Mouse (Mus musculus) heart, adult 2 months (tissue): Measurements from ENCODE around the gene Lyl1. TPM values are rescaled to one million over a fixed set of nuclear protein-coding genes. Genes with fewer than 3 reads are reported as not detected.

Source experiments
- DNase-seq, 2 experiments: peaks; one replicate each; pipeline ENCODE4 v3.0.0; 2021
- H3K27ac ChIP-seq: fragments of 200-600 bp; 2 replicates; pipeline ENCODE4 v1.8.1; 2022
- H3K27me3 ChIP-seq: fragments of 200-500 bp; 2 replicates; pipeline ENCODE4 v1.6.1; 2012; ENCODE audit warnings: mild to moderate bottlenecking, low read length, inconsistent platforms, mixed read lengths; ENCODE audit not compliant: control insufficient read depth, insufficient read depth
- H3K36me3 ChIP-seq: fragments of 200-500 bp; 2 replicates; pipeline ENCODE4 v1.6.1; 2012; ENCODE audit warnings: low read length, inconsistent platforms; ENCODE audit not compliant: control insufficient read depth, insufficient read depth
- H3K4me1 ChIP-seq: fragments of 200-500 bp; 2 replicates; pipeline ENCODE4 v1.6.1; 2011; ENCODE audit warnings: low read length; ENCODE audit not compliant: control insufficient read depth, insufficient read depth
- H3K4me3 ChIP-seq: fragments of 200-600 bp; 2 replicates; pipeline ENCODE4 v1.8.1; 2022
- H3K79me2 ChIP-seq: fragments of 200-500 bp; replicated peaks from 2 replicates; pipeline ENCODE4 v1.6.1; 2012; ENCODE audit warnings: mild to moderate bottlenecking, inconsistent platforms, low read length, moderate library complexity, mixed read lengths; ENCODE audit not compliant: control insufficient read depth, insufficient read depth
- H3K9ac ChIP-seq: fragments of 200-500 bp; 2 replicates; pipeline ENCODE4 v1.6.1; 2012; ENCODE audit warnings: low read depth, mild to moderate bottlenecking, control low read depth, inconsistent platforms, low read length, mixed read lengths
- CTCF ChIP-seq: fragments of 200-600 bp; IDR thresholded peaks from 2 replicates; pipeline ENCODE4 v1.8.1; 2022; ENCODE audit warnings: antibody characterized with exemption, mild to moderate bottlenecking, moderate library complexity
- EP300 ChIP-seq: fragments of 200-500 bp; IDR thresholded peaks from 2 replicates; pipeline ENCODE4 v1.6.1; 2011; ENCODE audit warnings: low read depth, low read length, control low read depth; ENCODE audit not compliant: insufficient read depth
- POLR2A ChIP-seq: fragments of 200-500 bp; IDR thresholded peaks from 2 replicates; pipeline ENCODE4 v1.6.1; 2011; ENCODE audit warnings: mild to moderate bottlenecking, low read depth, low read length, control low read depth; ENCODE audit not compliant: insufficient read depth
- WGBS: fragments of 180-500 bp; shearing (Covaris S2); methylation state at CpG from one replicate; pipeline ENCODE4 v1.1.7; 2018; 5-methylcytosine and 5-hydroxymethylcytosine counted together
- intact Hi-C: fragments of 180-260 bp; cut with DNase I; formaldehyde crosslinking; loops from one replicate; pipeline ENCODE4 v1.15.1; 2025
- polyA plus RNA-seq: library from polyadenylated mRNA; depleted of rRNA; stranded (reverse); fragments of >200 nt; gene quantifications from 2 replicates; pipeline ENCODE4 v1.2.3, GENCODE M21; 2012
- total RNA-seq, 2 experiments: library from RNA; stranded (reverse); gene quantifications; 2 replicates each; pipeline ENCODE4 v1.2.3; 2021

Gene Lyl1
- total and polyA plus RNA-seq, 3 experiments = 3.0 to 7.7 (median 3.7) TPM

DNA sequence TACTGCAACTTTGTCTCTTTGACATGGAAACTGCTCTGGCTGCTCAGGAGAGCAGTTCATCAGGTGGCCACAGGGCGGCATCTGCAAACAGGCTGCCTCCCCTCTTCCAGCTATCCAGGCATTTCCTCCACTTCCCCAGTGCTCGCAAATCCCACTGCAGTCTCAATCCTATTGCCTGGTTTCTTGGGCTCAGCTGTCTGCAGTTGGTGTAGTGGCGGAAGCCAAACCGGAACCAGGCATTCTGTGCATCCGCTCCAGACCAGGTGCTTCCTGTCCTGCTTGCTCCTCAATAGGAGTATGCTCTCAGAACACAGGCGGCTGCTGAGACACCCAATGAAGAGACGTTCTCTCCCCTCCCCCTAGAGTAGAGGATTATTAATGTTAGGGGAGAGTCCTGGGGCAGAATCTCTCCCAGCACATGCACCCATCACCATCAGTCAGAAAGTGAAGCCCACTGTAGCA is 1.4 kb upstream of the Lyl1 start:
- 36% methylated on average over 7 of the region's 7 CpGs for WGBS
- Histone ChIP-seq H3K79me2 (no peaks in the 10 kb centered on the region), H3K4me1 (peaks cover 19% of the 10 kb centered on the region), H3K4me3 (no peak overlapping the region), H3K36me3 (no peaks in the 10 kb centered on the region), H3K9ac (no peak overlapping the region; the same call in 1 of the 2 replicates), H3K27me3 (no peaks in the 10 kb centered on the region), H3K27ac (peak overlapping the region; percentile 90)
- intact Hi-C loops = loop anchor here (2.0 kb wide), 1 partner anchor 39 kb away; no protein-coding TSS in a partner anchor
- DNase-seq = peak; percentile 77 to 89
- TF ChIP-seq CTCF (peak; percentile 94), POLR2A (peak; percentile 89), EP300 (peak; percentile 99)

GRCm38 (mm10) chr8:84700526-84700925 is 731 bp upstream of the Lyl1 start:
- H3K9ac ChIP-seq = no peak overlapping the region
- no peak overlapping the region for H3K4me3 ChIP-seq
- H3K4me1 ChIP-seq = peaks cover 20% of the 10 kb centered on the region
- no peak for TF ChIP-seq POLR2A
- TF ChIP-seq CTCF = no peak
- no peak for TF ChIP-seq EP300
- 63% methylated on average over 5 of the region's 5 CpGs for WGBS
- intact Hi-C loops = loop anchor here (2.0 kb wide), 1 partner anchor 40 kb away; no protein-coding TSS in a partner anchor
- H3K79me2 ChIP-seq = no peaks in the 10 kb centered on the region
- no peaks in the 10 kb centered on the region for H3K27me3 ChIP-seq
- H3K27ac ChIP-seq = peak overlapping the region; percentile 90
- no peaks in the 10 kb centered on the region for H3K36me3 ChIP-seq
- no peak for DNase-seq

GRCm38 (mm10) chr8:84702561-84702960 is 1.3 kb downstream of the Lyl1 start:
- intact Hi-C loops = no loop called here

DNA sequence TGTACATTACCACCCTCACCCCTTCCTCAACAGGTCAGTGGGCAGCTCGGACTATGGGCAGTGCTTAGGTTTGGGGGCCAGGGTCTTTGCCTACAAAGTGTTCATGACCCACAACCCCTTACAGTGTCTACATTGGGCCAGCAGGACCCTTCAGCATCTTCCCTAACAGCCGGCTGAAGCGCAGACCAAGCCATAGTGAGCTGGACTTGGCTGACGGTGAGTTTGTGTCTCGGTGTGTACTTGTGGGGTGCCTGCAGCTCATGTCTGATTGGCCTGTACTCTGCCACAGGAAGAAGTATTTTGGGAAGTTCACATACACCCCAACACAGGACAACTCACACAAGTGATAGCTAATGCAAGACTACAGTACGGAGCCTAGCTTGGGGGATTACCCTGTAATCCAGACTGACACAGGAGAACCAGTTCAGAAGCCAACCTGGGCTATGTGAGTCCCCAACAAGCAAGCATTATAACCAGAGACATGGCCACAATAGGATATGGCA is 1.8 kb downstream of the Lyl1 start:
- WGBS = 66% methylated on average over 6 of the region's 6 CpGs
- no peaks in the 10 kb centered on the region for H3K36me3 ChIP-seq
- TF ChIP-seq POLR2A (no peak), CTCF (no peak), EP300 (no peak)
- peak overlapping the region; percentile 68 for H3K9ac ChIP-seq
- H3K27ac ChIP-seq = peak overlapping the region; percentile 90
- H3K4me3 ChIP-seq = peak overlapping the region; percentile 56
- DNase-seq = no peak
- H3K27me3 ChIP-seq = no peaks in the 10 kb centered on the region
- intact Hi-C loops = no loop called here
- H3K79me2 ChIP-seq = no peaks in the 10 kb centered on the region
- peaks cover 22% of the 10 kb centered on the region for H3K4me1 ChIP-seq

More at GRCm38 (mm10) chr8:84702561-84702960, 1.3 kb downstream of the Lyl1 start:
- peak overlapping the region; percentile 56 for H3K4me3 ChIP-seq
- peak overlapping the region; percentile 68 for H3K9ac ChIP-seq
- WGBS = 58% methylated on average over 9 of the region's 9 CpGs
- H3K36me3 ChIP-seq = no peaks in the 10 kb centered on the region
- TF ChIP-seq POLR2A (no peak), EP300 (no peak), CTCF (no peak)
- peak overlapping the region; percentile 90 for H3K27ac ChIP-seq
- peaks cover 22% of the 10 kb centered on the region for H3K4me1 ChIP-seq
- no peaks in the 10 kb centered on the region for H3K27me3 ChIP-seq
- DNase-seq = peak in 1 of 2 experiments; percentile 42
- H3K79me2 ChIP-seq = no peaks in the 10 kb centered on the region

GRCm38 (mm10) chr8:84703466-84704249 is 2.4 kb downstream of the Lyl1 start:
- Histone ChIP-seq H3K4me3 (peak overlapping the region; percentile 56), H3K36me3 (no peaks in the 10 kb centered on the region), H3K27me3 (no peaks in the 10 kb centered on the region), H3K4me1 (peaks cover 19% of the 10 kb centered on the region), H3K27ac (peak overlapping the region; percentile 90), H3K79me2 (no peaks in the 10 kb centered on the region), H3K9ac (peak overlapping the region; percentile 77)
- intact Hi-C loops = no loop called here
- DNase-seq = peak; percentile 50 to 54
- no peak for TF ChIP-seq CTCF
- no peak for TF ChIP-seq POLR2A
- TF ChIP-seq EP300 = no peak
- WGBS = 34% methylated on average over 38 of the region's 38 CpGs

GRCm38 (mm10) chr8:84704356-84704755 is 3.1 kb downstream of the Lyl1 start:
- H3K4me3 ChIP-seq = peak overlapping the region; percentile 45
- no peaks in the 10 kb centered on the region for H3K36me3 ChIP-seq
- H3K27ac ChIP-seq = peak overlapping the region; percentile 90
- WGBS = 14% methylated on average over 16 of the region's 16 CpGs
- peaks cover 19% of the 10 kb centered on the region for H3K4me1 ChIP-seq
- no peaks in the 10 kb centered on the region for H3K79me2 ChIP-seq
- peak overlapping the region; percentile 77 for H3K9ac ChIP-seq
- TF ChIP-seq POLR2A (peak; percentile 37; the same call in 1 of the 2 replicates), CTCF (peak; percentile 91), EP300 (no peak)
- peak; percentile 89 to 90 for DNase-seq
- H3K27me3 ChIP-seq = no peaks in the 10 kb centered on the region
- intact Hi-C loops = no loop called here
